Mouse (Mus musculus): ENCODE data around the gene Cyth1. TPM values are rescaled to one million over a fixed set of nuclear protein-coding genes. Genes with fewer than 3 reads are reported as not detected.

Cyth1 gene
- total and polyA plus RNA-seq, 2 experiments from 2014 or later = 23.7 to 64.1 TPM

GRCm38 (mm10) chr11:118245130-118245529 is 3.3 kb downstream of the Cyth1 start:
- WGBS = 94% methylated on average over 2 of the region's 2 CpGs
- H3K4me1 ChIP-seq (ENCODE audit: insufficient read depth) = peaks cover 9% of the 10 kb centered on the region

DNA sequence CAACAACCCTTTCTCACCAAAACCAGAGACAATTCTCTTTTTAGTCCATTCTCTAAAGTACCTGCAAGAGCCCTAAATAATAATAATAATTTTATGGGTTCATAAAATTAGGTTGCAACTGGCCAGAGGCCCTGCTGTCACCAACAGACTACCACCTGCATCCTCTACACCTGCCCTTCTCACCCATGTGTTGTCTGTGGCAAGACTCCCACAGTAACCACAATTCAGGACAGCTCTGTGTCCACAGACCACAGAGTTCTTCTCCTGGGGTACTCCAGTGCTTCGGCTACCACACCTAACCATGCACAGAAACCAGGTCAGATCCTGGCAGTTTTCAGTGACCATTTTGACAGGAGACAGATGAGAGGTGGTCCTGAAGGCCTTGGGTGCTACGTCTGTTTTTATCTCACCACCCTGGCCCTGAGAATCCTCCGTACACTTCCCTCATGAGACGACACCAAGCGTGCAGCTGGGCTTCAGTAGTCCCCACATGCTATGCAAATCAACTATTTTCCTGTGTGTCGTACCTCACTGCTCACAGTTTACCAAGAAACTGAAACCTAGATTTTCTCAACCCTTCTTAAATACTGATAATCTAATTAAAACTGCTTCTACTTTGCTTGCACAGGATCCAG is 4.6 kb downstream of the Cyth1 start:
- ATAC-seq = no peak
- H3K4me1 ChIP-seq (ENCODE audit: insufficient read depth) = peaks cover 6% of the 10 kb centered on the region
- WGBS = 89% methylated on average over 6 of the region's 6 CpGs
- TF ChIP-seq CTCF (IDR thresholded peaks at IDR 0.05; ENCODE audit: low read depth) = no peak
- DNase-seq = no peak
- H3K27me3 ChIP-seq (ENCODE audit: insufficient read depth, low read length) = no peaks in the 10 kb centered on the region
- H3K27ac ChIP-seq (ENCODE audit: low read depth, low read length) = no peak overlapping the region
- no peaks in the 10 kb centered on the region for H3K9me3 ChIP-seq (ENCODE audit: low read length)
- H3K4me2 ChIP-seq (ENCODE audit: low read depth) = no peak overlapping the region
- no peak overlapping the region for H3K4me3 ChIP-seq (ENCODE audit: low read depth, low read length)
- no peak overlapping the region for H3K9ac ChIP-seq
- no peaks in the 10 kb centered on the region for H3K36me3 ChIP-seq (ENCODE audit: insufficient read depth)

More at GRCm38 (mm10) chr11:118245130-118245529, 3.3 kb downstream of the Cyth1 start:
- ATAC-seq = no peak
- Histone ChIP-seq H3K36me3 (ENCODE audit: insufficient read depth) (no peaks in the 10 kb centered on the region), H3K4me2 (ENCODE audit: low read depth) (no peak overlapping the region), H3K9me3 (ENCODE audit: low read length) (no peaks in the 10 kb centered on the region), H3K27ac (ENCODE audit: low read depth, low read length) (no peak overlapping the region), H3K27me3 (ENCODE audit: insufficient read depth, low read length) (no peaks in the 10 kb centered on the region), H3K9ac (no peak overlapping the region), H3K4me3 (ENCODE audit: low read depth, low read length) (no peak overlapping the region)
- no peak for TF ChIP-seq CTCF (IDR thresholded peaks at IDR 0.05; ENCODE audit: low read depth)
- DNase-seq = no peak

- no peak overlapping the region for H3K4me3 ChIP-seq (ENCODE audit: low read depth, low read length)
- TF ChIP-seq CTCF (IDR thresholded peaks at IDR 0.05; ENCODE audit: low read depth) = no peak
- no peak overlapping the region for H3K27ac ChIP-seq (ENCODE audit: low read depth, low read length)
- 60% methylated on average over 4 of the region's 4 CpGs for WGBS
- H3K9ac ChIP-seq = no peak overlapping the region
- H3K4me2 ChIP-seq (ENCODE audit: low read depth) = no peak overlapping the region
- no peaks in the 10 kb centered on the region for H3K27me3 ChIP-seq (ENCODE audit: insufficient read depth, low read length)
- DNase-seq (no peak), ATAC-seq (no peak)
- no peaks in the 10 kb centered on the region for H3K36me3 ChIP-seq (ENCODE audit: insufficient read depth)
- H3K4me1 ChIP-seq (ENCODE audit: insufficient read depth) = peaks cover 6% of the 10 kb centered on the region; the same call in 1 of the 2 replicates
- H3K9me3 ChIP-seq (ENCODE audit: low read length) = no peaks in the 10 kb centered on the region
Observed at GRCm38 (mm10) chr11:118242506-118242905, 5.9 kb downstream of the Cyth1 start.

DNA sequence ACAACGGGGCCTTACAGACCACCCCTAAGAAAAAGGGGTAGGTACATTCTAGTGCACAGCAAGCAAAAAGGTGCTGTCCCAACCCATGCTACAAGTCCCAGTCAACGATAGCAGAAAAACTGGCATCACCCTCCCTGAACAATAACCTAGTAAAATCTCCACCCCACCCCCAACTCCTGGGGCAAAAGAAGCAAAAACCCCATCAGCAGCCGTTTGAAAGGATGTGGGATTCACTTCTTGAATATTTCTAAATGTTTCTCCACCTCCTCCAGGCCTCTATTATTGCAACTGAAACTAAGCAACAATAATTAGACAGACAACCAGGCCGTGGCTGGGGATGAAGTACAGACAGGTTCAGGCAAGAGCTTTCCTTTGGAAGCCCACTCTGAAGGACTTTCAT is 8.0 kb downstream of the Cyth1 start:
- Histone ChIP-seq H3K4me1 (ENCODE audit: insufficient read depth) (no peaks in the 10 kb centered on the region), H3K36me3 (ENCODE audit: insufficient read depth) (no peaks in the 10 kb centered on the region), H3K27ac (ENCODE audit: low read depth, low read length) (no peak overlapping the region), H3K4me2 (ENCODE audit: low read depth) (no peak overlapping the region), H3K4me3 (ENCODE audit: low read depth, low read length) (no peak overlapping the region), H3K9me3 (ENCODE audit: low read length) (no peaks in the 10 kb centered on the region), H3K27me3 (ENCODE audit: insufficient read depth, low read length) (no peaks in the 10 kb centered on the region), H3K9ac (no peak overlapping the region)
- ATAC-seq (no peak), DNase-seq (no peak)
- WGBS = 67% methylated on average over 4 of the region's 4 CpGs
- no peak for TF ChIP-seq CTCF (IDR thresholded peaks at IDR 0.05; ENCODE audit: low read depth)

GRCm38 (mm10) chr11:118239281-118240198 is 8.9 kb downstream of the Cyth1 start:
- TF ChIP-seq CTCF (IDR thresholded peaks at IDR 0.05; ENCODE audit: low read depth) = no peak
- ATAC-seq = peak; percentile 32; the same call in 1 of the 2 replicates

DNA sequence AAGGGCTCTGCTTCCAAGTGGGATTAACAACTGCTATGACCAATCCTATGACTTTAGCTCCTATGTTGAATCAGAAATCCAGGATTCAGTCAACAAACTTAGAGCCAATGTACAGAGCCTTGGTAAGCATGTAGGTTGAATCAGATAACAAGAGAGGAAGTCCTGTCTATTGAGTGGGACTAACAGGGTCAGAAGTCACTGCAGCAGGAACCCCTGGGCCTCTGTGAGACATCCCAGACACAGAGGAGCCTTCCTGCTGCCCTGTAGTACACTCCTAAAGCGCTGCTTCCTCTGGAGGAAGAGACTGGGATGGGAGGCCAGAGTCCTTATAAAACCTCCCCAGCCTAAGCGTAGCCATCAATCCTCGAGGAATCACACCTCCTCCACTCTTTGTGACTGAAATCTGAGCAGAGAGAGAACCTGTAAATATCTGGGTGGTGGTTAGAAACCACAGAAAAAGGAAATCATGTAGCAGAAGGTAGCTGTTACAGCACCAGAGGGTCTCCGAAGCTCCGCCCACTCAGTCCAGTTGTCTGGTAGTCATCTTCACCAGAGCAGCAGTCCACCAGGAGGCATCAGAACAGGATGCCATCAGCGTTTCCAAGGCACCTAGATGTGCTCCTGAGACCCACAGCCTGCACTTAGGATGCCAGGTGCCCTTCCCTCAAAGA is 11.7 kb downstream of the Cyth1 start:
- DNase-seq = no peak
- WGBS = 82% methylated on average over 6 of the region's 6 CpGs
- Histone ChIP-seq H3K9ac (no peak overlapping the region), H3K27ac (ENCODE audit: low read depth, low read length) (no peak overlapping the region), H3K9me3 (ENCODE audit: low read length) (no peaks in the 10 kb centered on the region), H3K36me3 (ENCODE audit: insufficient read depth) (no peaks in the 10 kb centered on the region), H3K27me3 (ENCODE audit: insufficient read depth, low read length) (no peaks in the 10 kb centered on the region), H3K4me2 (ENCODE audit: low read depth) (no peak overlapping the region), H3K4me1 (ENCODE audit: insufficient read depth) (no peaks in the 10 kb centered on the region), H3K4me3 (ENCODE audit: low read depth, low read length) (no peak overlapping the region)
- no peak for ATAC-seq
- TF ChIP-seq CTCF (IDR thresholded peaks at IDR 0.05; ENCODE audit: low read depth) = no peak

More at GRCm38 (mm10) chr11:118239281-118240198, 8.9 kb downstream of the Cyth1 start:
- Histone ChIP-seq H3K4me1 (ENCODE audit: insufficient read depth) (no peaks in the 10 kb centered on the region), H3K36me3 (ENCODE audit: insufficient read depth) (no peaks in the 10 kb centered on the region), H3K9ac (no peak overlapping the region), H3K27me3 (ENCODE audit: insufficient read depth, low read length) (no peaks in the 10 kb centered on the region), H3K4me3 (ENCODE audit: low read depth, low read length) (no peak overlapping the region), H3K4me2 (ENCODE audit: low read depth) (no peak overlapping the region), H3K27ac (ENCODE audit: low read depth, low read length) (no peak overlapping the region; the same call in 1 of the 2 replicates), H3K9me3 (ENCODE audit: low read length) (no peaks in the 10 kb centered on the region)
- DNase-seq = no peak
- WGBS = 55% methylated on average over 14 of the region's 14 CpGs
